Mouse (Mus musculus): ENCODE data around the gene Adarb2. TPM values are rescaled to one million over a fixed set of nuclear protein-coding genes. Genes with fewer than 3 reads are reported as not detected.

Gene Adarb2
- polyA plus RNA-seq, 1 experiment from 2014 or later: not detected

DNA sequence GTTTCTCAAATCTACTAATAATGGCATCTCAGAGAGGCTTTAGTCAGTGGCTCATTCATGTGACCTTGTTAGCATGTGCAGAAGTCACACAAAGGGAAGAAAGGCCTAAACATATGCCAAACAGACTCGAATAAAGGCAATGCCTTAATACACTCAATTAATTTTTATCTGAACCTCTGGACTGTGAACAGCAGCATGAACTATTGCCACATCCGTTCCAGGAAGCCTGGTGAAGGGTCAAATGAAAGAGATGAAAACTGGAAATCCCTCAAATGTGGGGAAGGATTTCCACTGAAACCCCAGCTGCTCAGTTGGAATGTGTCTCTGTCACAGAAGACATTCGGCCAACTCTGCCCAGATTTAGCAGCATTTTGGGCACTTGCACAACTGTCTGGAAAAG, 497.2 kb downstream of the Adarb2 start:
- H3K27me3 ChIP-seq (replicated peaks; ENCODE audit: insufficient read depth, low read length): no peaks in the 10 kb centered on the region
- H3K27ac ChIP-seq (ENCODE audit: low read length): no peak overlapping the region
- ATAC-seq (no peak), DNase-seq (ENCODE audit: low spot score) (peak; percentile 11)
- no peak overlapping the region for H3K9ac ChIP-seq (replicated peaks; ENCODE audit: low read depth)
- TF ChIP-seq CTCF (IDR thresholded peaks at IDR 0.05) (no peak), EP300 (IDR thresholded peaks at IDR 0.05) (no peak)
- H3K36me3 ChIP-seq (ENCODE audit: insufficient read depth, low read length): no peaks in the 10 kb centered on the region
- no peak overlapping the region for H3K4me3 ChIP-seq (ENCODE audit: low read depth, low read length)
- H3K9me3 ChIP-seq (ENCODE audit: low read length): no peaks in the 10 kb centered on the region
- no peaks in the 10 kb centered on the region for H3K4me1 ChIP-seq (ENCODE audit: insufficient read depth, low read depth, low read length)
- no peak overlapping the region for H3K4me2 ChIP-seq (replicated peaks; ENCODE audit: low read depth, low read length)
- WGBS: 46% methylated on average over 3 of the region's 3 CpGs

DNA sequence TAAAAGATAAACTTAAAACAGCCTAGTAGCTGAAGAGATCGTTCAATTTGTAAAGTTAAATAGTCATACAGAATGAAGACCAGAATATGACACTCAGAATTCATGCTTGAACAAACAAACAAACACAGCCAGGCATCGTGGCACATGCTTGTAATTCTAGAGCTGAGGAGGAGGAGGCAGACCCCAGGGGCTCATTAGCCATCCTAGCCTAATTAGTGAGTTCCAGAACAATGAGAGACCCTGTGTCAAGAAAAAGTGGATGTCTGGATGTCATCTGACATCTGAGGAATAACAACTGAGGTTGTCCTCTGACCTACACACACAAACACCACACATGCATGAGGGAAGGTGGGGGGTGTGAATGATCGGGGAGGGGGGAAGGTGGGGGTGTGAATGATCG, 498.3 kb downstream of the Adarb2 start:
- TF ChIP-seq EP300 (IDR thresholded peaks at IDR 0.05): no peak
- TF ChIP-seq CTCF (IDR thresholded peaks at IDR 0.05): no peak
- Histone ChIP-seq H3K27ac (ENCODE audit: low read length) (no peak overlapping the region), H3K9ac (replicated peaks; ENCODE audit: low read depth) (no peak overlapping the region), H3K9me3 (ENCODE audit: low read length) (no peaks in the 10 kb centered on the region), H3K4me3 (ENCODE audit: low read depth, low read length) (no peak overlapping the region), H3K36me3 (ENCODE audit: insufficient read depth, low read length) (no peaks in the 10 kb centered on the region), H3K4me2 (replicated peaks; ENCODE audit: low read depth, low read length) (no peak overlapping the region), H3K4me1 (ENCODE audit: insufficient read depth, low read depth, low read length) (no peaks in the 10 kb centered on the region), H3K27me3 (replicated peaks; ENCODE audit: insufficient read depth, low read length) (no peaks in the 10 kb centered on the region)
- no peak for DNase-seq (ENCODE audit: low spot score)
- WGBS: 60% methylated on average over 4 of the region's 4 CpGs
- no peak for ATAC-seq

DNA sequence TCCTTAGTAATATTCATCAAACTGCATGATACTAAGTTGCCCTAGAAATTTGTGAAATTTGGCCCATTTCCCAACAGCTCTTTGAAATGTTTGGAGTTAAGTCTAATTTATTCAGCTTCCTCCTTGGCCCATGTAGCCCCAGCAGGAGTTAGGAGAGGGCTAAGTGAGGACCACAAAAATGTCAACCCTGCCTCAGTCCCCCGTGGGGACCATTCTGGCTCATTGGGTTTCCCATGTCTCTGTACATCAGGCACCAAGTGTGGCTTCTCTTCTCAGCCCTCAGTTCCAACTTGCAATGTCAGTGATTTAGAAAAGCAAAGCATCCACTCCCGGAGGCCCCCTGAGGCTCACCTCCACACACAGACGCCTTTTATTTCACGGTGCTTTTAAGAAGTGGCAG, 502.6 kb downstream of the Adarb2 start:
- H3K9me3 ChIP-seq (ENCODE audit: low read length): no peaks in the 10 kb centered on the region
- no peak overlapping the region for H3K9ac ChIP-seq (replicated peaks; ENCODE audit: low read depth)
- 57% methylated on average over 4 of the region's 4 CpGs for whole genome bisulfite sequencing
- no peak overlapping the region for H3K27ac ChIP-seq (ENCODE audit: low read length)
- DNase-seq (ENCODE audit: low spot score): no peak
- H3K4me2 ChIP-seq (replicated peaks; ENCODE audit: low read depth, low read length): no peak overlapping the region
- no peak for TF ChIP-seq EP300 (IDR thresholded peaks at IDR 0.05)
- no peak for TF ChIP-seq CTCF (IDR thresholded peaks at IDR 0.05)
- no peaks in the 10 kb centered on the region for H3K4me1 ChIP-seq (ENCODE audit: insufficient read depth, low read depth, low read length)
- no peaks in the 10 kb centered on the region for H3K27me3 ChIP-seq (replicated peaks; ENCODE audit: insufficient read depth, low read length)
- ATAC-seq: no peak
- H3K36me3 ChIP-seq (ENCODE audit: insufficient read depth, low read length): no peaks in the 10 kb centered on the region
- no peak overlapping the region for H3K4me3 ChIP-seq (ENCODE audit: low read depth, low read length)

DNA sequence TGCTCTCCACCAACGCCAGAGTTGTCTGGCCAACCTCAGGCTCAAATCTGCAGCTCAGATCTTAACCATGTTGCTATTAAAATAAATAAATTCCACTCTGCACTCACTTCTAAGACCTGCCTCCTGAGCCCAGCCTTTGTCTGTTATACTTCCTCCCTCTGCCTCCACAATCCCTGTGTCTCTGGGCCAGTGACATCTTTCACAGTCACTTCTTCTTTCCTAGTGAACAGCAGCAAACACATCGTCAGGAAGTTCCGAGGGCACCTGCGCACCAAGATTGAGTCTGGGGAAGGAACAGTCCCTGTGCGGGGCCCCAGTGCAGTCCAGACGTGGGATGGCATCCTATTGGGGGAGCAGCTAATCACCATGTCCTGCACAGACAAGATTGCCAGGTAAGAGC, 510.7 kb downstream of the Adarb2 start:
- Histone ChIP-seq H3K27me3 (replicated peaks; ENCODE audit: insufficient read depth, low read length) (no peaks in the 10 kb centered on the region), H3K9me3 (ENCODE audit: low read length) (no peaks in the 10 kb centered on the region), H3K4me2 (replicated peaks; ENCODE audit: low read depth, low read length) (no peak overlapping the region), H3K36me3 (ENCODE audit: insufficient read depth, low read length) (no peaks in the 10 kb centered on the region), H3K9ac (replicated peaks; ENCODE audit: low read depth) (no peak overlapping the region), H3K27ac (ENCODE audit: low read length) (no peak overlapping the region), H3K4me1 (ENCODE audit: insufficient read depth, low read depth, low read length) (no peaks in the 10 kb centered on the region), H3K4me3 (ENCODE audit: low read depth, low read length) (no peak overlapping the region)
- no peak for DNase-seq (ENCODE audit: low spot score)
- TF ChIP-seq CTCF (IDR thresholded peaks at IDR 0.05): no peak
- TF ChIP-seq EP300 (IDR thresholded peaks at IDR 0.05): no peak
- ATAC-seq: no peak
- 38% methylated on average over 6 of the region's 6 CpGs for WGBS

DNA sequence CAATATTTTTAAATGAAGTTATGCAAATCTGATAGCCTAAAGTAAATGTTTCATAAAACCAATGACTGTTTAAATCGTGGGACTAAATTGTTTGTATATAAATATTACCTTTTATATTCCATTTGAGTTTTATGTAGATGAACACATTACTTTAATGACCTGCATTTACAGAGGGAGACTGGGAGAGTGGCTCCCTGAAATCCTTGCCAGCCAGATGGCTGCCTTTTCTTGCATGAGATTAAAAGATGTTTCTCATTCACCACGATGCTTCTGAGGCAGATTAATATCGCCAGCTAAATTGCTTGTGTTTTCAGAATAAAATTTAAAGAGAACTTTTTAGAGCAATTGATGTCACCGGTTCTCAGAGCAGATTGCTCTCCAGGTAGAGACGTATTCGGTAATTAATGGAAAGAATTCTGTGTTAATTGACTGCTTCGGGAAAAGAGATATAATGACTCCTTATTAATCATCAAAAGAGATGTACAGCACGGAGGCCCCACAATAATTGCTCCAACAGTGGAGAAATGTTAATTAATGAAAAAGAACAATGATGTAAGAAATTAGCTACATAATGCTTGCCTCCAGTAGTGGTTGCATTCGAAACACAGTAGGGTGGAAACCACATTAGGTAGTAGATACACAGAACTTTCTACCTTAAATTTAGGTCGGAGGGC, 527.4 kb downstream of the Adarb2 start:
- Histone ChIP-seq H3K27me3 (replicated peaks; ENCODE audit: insufficient read depth, low read length) (no peaks in the 10 kb centered on the region), H3K36me3 (ENCODE audit: insufficient read depth, low read length) (no peaks in the 10 kb centered on the region), H3K27ac (ENCODE audit: low read length) (no peak overlapping the region), H3K4me1 (ENCODE audit: insufficient read depth, low read depth, low read length) (no peaks in the 10 kb centered on the region), H3K4me3 (ENCODE audit: low read depth, low read length) (no peak overlapping the region), H3K4me2 (replicated peaks; ENCODE audit: low read depth, low read length) (no peak overlapping the region), H3K9ac (replicated peaks; ENCODE audit: low read depth) (no peak overlapping the region), H3K9me3 (ENCODE audit: low read length) (no peaks in the 10 kb centered on the region)
- TF ChIP-seq CTCF (IDR thresholded peaks at IDR 0.05): no peak
- no peak for TF ChIP-seq EP300 (IDR thresholded peaks at IDR 0.05)
- DNase-seq (ENCODE audit: low spot score) (no peak), ATAC-seq (no peak)
- 79% methylated on average over 10 of the region's 10 CpGs for WGBS

DNA sequence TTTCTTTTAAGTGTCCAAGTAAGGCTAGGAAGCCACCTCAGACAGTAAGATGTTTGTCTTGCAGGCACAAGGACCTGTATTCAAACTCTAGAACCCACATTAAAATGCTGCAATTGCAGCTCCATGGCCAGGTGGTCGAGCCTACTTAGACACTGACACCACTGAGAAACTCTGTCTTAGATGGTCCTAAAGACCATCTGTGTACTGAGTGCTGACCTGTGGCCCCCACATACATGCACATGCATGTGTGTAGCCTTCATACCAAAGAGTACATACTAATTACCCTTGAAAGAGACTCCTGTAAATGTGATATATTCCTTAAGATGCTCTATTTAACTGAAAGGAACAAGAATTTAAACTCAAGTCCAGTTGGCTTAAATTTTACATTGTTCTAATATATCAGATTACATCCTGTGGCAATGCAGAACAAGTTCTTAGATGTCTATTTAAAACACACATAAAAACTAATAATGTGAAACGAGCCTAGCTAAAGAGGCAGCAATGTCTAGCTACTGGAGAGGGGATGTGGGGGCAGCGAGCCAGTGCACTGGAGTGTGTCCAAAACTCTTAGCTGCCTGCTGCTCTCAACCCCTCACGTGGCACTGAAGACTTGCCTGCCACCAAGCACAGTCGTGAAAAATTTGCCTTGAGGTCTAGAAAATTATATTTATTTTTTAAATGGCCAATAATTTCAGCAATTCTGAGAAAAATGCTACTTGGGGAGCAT, 534.6 kb downstream of the Adarb2 start:
- Histone ChIP-seq H3K27me3 (replicated peaks; ENCODE audit: insufficient read depth, low read length) (no peaks in the 10 kb centered on the region), H3K4me3 (ENCODE audit: low read depth, low read length) (no peak overlapping the region), H3K9ac (replicated peaks; ENCODE audit: low read depth) (no peak overlapping the region), H3K27ac (ENCODE audit: low read length) (no peak overlapping the region), H3K4me2 (replicated peaks; ENCODE audit: low read depth, low read length) (no peak overlapping the region), H3K36me3 (ENCODE audit: insufficient read depth, low read length) (no peaks in the 10 kb centered on the region), H3K9me3 (ENCODE audit: low read length) (no peaks in the 10 kb centered on the region), H3K4me1 (ENCODE audit: insufficient read depth, low read depth, low read length) (no peaks in the 10 kb centered on the region)
- TF ChIP-seq CTCF (IDR thresholded peaks at IDR 0.05) (no peak), EP300 (IDR thresholded peaks at IDR 0.05) (no peak)
- DNase-seq (ENCODE audit: low spot score): no peak
- ATAC-seq: no peak
- WGBS: 38% methylated on average over 5 of the region's 5 CpGs

Data from lung, postnatal 0 days (tissue).